Mouse (Mus musculus) C2C12 (cell line): ENCODE measurements around the gene Mmp25.

Source experiments
- CTCF ChIP-seq: IDR thresholded peaks from one replicate; pipeline ENCODE4 v1.5.1; 2011; ENCODE audit not compliant: control insufficient read depth, insufficient read depth, insufficient read length
- FOSL1 ChIP-seq: IDR thresholded peaks from one replicate; pipeline ENCODE4 v1.8.0; 2011; ENCODE audit warnings: mild to moderate bottlenecking, low read length; ENCODE audit not compliant: poor library complexity, insufficient read depth, severe bottlenecking
- MAX ChIP-seq: IDR thresholded peaks from one replicate; pipeline ENCODE4 v1.6.1; 2011; ENCODE audit warnings: mild to moderate bottlenecking, control low read depth
- USF1 ChIP-seq: IDR thresholded peaks from one replicate; pipeline ENCODE4 v1.6.1; 2011; ENCODE audit warnings: low read depth, mild to moderate bottlenecking, control low read depth, moderate library complexity

- no peak for TF ChIP-seq CTCF
- TF ChIP-seq MAX = no peak
- TF ChIP-seq USF1 = no peak
- TF ChIP-seq FOSL1 = no peak
Measured at GRCm38 (mm10) chr17:23658450-23658849, 13.4 kb upstream of the Mmp25 start.
